Mouse (Mus musculus) kidney, adult 2 months (tissue): ENCODE measurements around the gene Sec62.

Source experiments
- CTCF ChIP-seq: fragments of 200-500 bp; conservative IDR thresholded peaks from 2 replicates; pipeline ENCODE4 v1.5.1; 2011; ENCODE audit warnings: low read depth, mild to moderate bottlenecking, control low read depth, low read length, moderate library complexity, mixed read lengths; ENCODE audit not compliant: insufficient read depth, insufficient read length
- POLR2A ChIP-seq: fragments of 200-500 bp; IDR thresholded peaks from one replicate; pipeline ENCODE4 v1.6.1; 2011; ENCODE audit warnings: low read depth, low read length, control low read depth

DNA sequence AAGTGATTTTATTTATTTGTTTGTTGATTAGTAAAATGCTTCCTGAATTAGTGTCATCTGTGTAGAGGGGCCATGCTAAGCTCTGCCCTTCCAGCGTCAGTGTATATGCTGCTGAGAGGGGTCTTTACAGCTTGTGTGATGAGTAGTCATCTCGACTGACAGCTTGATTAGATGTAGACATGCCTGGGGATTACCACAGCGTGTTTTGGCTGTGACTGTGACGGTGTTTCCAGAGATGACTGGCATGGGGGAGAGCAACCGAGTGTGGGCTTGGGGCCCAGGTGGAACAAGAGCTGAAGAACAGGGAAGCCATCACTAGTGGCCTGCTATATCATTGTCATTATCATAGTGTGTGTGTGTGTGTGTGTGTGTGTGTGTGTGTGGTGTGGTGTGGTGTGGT is 76.0 kb downstream of the Sec62 start:
- TF ChIP-seq CTCF, result no peak
- TF ChIP-seq POLR2A, result no peak
